Mouse (Mus musculus): ENCODE measurements around the gene Gm4131.

GRCm38 (mm10) chr14:62456239-62456747, 110.4 kb downstream of the Gm4131 start, which contains the start of gene Gucy1b2:
- TF ChIP-seq POLR2A (IDR thresholded peaks at IDR 0.05; ENCODE audit: extremely low read depth, insufficient read depth, low read length): no peak
- TF ChIP-seq CTCF (IDR thresholded peaks at IDR 0.05; ENCODE audit: low read depth, low read length): no peak
